Mouse (Mus musculus) large intestine, adult 2 months (tissue): ENCODE measurements around the gene Hs2st1. TPM values are rescaled to one million over a fixed set of nuclear protein-coding genes. Genes with fewer than 3 reads are reported as not detected.
A peak's percentile ranks its signal among the peaks of the same experiment; 100 is the strongest.

Experiments
- DNase-seq: peaks from one replicate; pipeline ENCODE4 v3.0.0-alpha.2; 2012; ENCODE audit warnings: low read depth, low spot score
- WGBS: fragments of 180-500 bp; shearing (Covaris S2); methylation state at CpG from one replicate; pipeline ENCODE4 v1.1.7; 2018; 5-methylcytosine and 5-hydroxymethylcytosine counted together
- polyA plus RNA-seq: library from polyadenylated mRNA; depleted of rRNA; stranded (reverse); fragments of >200 nt; gene quantifications from 2 replicates; pipeline ENCODE4 v1.2.3, GENCODE M21; 2012

Hs2st1 gene
- polyA plus RNA-seq, 1 experiment, result 3.2 TPM

GRCm38 (mm10) chr3:144462679-144463078 is 107.3 kb downstream of the Hs2st1 start:
- WGBS, result 88% methylated on average over 10 of the region's 10 CpGs
- no peak for DNase-seq

GRCm38 (mm10) chr3:144460183-144460788 is 109.7 kb downstream of the Hs2st1 start:
- 58% methylated on average over 5 of the region's 5 CpGs for WGBS
- no peak for DNase-seq

GRCm38 (mm10) chr3:144459285-144459697 is 110.7 kb downstream of the Hs2st1 start:
- no peak for DNase-seq
- WGBS, result 48% methylated on average over 8 of the region's 8 CpGs

- peak; percentile 32 for DNase-seq
Measured at GRCm38 (mm10) chr3:144453701-144454430, 116.1 kb downstream of the Hs2st1 start.

GRCm38 (mm10) chr3:144448977-144449376 is 121.0 kb downstream of the Hs2st1 start:
- 94% methylated on average over 6 of the region's 6 CpGs for WGBS
- no peak for DNase-seq

More at GRCm38 (mm10) chr3:144453701-144454430, 116.1 kb downstream of the Hs2st1 start:
- 64% methylated on average over 19 of the region's 19 CpGs for WGBS

GRCm38 (mm10) chr3:144447917-144448316 is 122.1 kb downstream of the Hs2st1 start:
- 94% methylated on average over 9 of the region's 9 CpGs for WGBS
- no peak for DNase-seq

- peak; percentile 16 for DNase-seq
- WGBS, result 23% methylated on average over 14 of the region's 14 CpGs
Measured at GRCm38 (mm10) chr3:144446081-144446634, 123.8 kb downstream of the Hs2st1 start.

- DNase-seq, result no peak
- whole genome bisulfite sequencing, result 94% methylated on average over 14 of the region's 14 CpGs
Measured at GRCm38 (mm10) chr3:144437871-144438398, 132.0 kb downstream of the Hs2st1 start.

- DNase-seq, result no peak
- WGBS, result 78% methylated on average over 3 of the region's 3 CpGs
Measured at GRCm38 (mm10) chr3:144436076-144436475, 133.9 kb downstream of the Hs2st1 start.

GRCm38 (mm10) chr3:144435281-144435680 is 134.7 kb downstream of the Hs2st1 start:
- 93% methylated on average over 16 of the region's 16 CpGs for WGBS
- DNase-seq, result no peak

- DNase-seq, result no peak
- WGBS, result 90% methylated on average over 17 of the region's 17 CpGs
Measured at GRCm38 (mm10) chr3:144434276-144434675, 135.7 kb downstream of the Hs2st1 start.

GRCm38 (mm10) chr3:144433039-144433438 is 136.9 kb downstream of the Hs2st1 start:
- WGBS, result 88% methylated on average over 7 of the region's 7 CpGs

GRCm38 (mm10) chr3:144432143-144432577 is 137.8 kb downstream of the Hs2st1 start:
- WGBS, result 69% methylated on average over 10 of the region's 10 CpGs
- no peak for DNase-seq

More at GRCm38 (mm10) chr3:144433039-144433438, 136.9 kb downstream of the Hs2st1 start:
- no peak for DNase-seq

GRCm38 (mm10) chr3:144428514-144429431 is 141.2 kb downstream of the Hs2st1 start:
- no peak for DNase-seq
- 81% methylated on average over 8 of the region's 8 CpGs for WGBS

- WGBS, result 76% methylated on average over 4 of the region's 4 CpGs
- no peak for DNase-seq
Measured at GRCm38 (mm10) chr3:144425041-144425448, 144.9 kb downstream of the Hs2st1 start.

- WGBS, result 64% methylated on average over 7 of the region's 7 CpGs
Measured at GRCm38 (mm10) chr3:144421404-144422180, 148.4 kb downstream of the Hs2st1 start.

GRCm38 (mm10) chr3:144413821-144414220 is 156.2 kb downstream of the Hs2st1 start:
- no peak for DNase-seq
- WGBS, result 89% methylated on average over 7 of the region's 7 CpGs

More at GRCm38 (mm10) chr3:144421404-144422180, 148.4 kb downstream of the Hs2st1 start:
- DNase-seq, result no peak

- no peak for DNase-seq
- WGBS, result 15% methylated on average over 10 of the region's 10 CpGs
Measured at GRCm38 (mm10) chr3:144412538-144413272, 157.3 kb downstream of the Hs2st1 start.
